Mouse (Mus musculus) heart, embryonic 13.5 days (tissue): ENCODE data around the gene Ppp3ca. TPM values are rescaled to one million over a fixed set of nuclear protein-coding genes. Genes with fewer than 3 reads are reported as not detected.

ENCODE experiments used
- ATAC-seq: fragments of 200-750 bp; cut with Nextera tagmentation; 2 replicates; pipeline ENCODE4 v1.8.0; 2017; ENCODE audit warnings: moderate TSS enrichment; ENCODE audit not compliant: insufficient number of reproducible peaks, low FRiP score, low TSS enrichment; ENCODE audit errors: extremely low read depth
- H3K27ac ChIP-seq: fragments of 300-500 bp; sonication (generic); replicated peaks from 2 replicates; pipeline ENCODE4 v1.5.1; 2015; ENCODE audit warnings: moderate library complexity, mild to moderate bottlenecking, inconsistent platforms
- H3K27me3 ChIP-seq: fragments of 300-500 bp; sonication (generic); replicated peaks from 2 replicates; pipeline ENCODE4 v1.6.1; 2015; ENCODE audit warnings: mild to moderate bottlenecking, inconsistent platforms
- H3K36me3 ChIP-seq: fragments of 300-500 bp; sonication (generic); 2 replicates; pipeline ENCODE4 v1.6.1; 2015; ENCODE audit warnings: mild to moderate bottlenecking, inconsistent platforms
- H3K4me1 ChIP-seq: fragments of 300-500 bp; sonication (generic); 2 replicates; pipeline ENCODE4 v1.6.1; 2015; ENCODE audit warnings: inconsistent platforms
- H3K4me2 ChIP-seq: fragments of 300-500 bp; sonication (generic); 2 replicates; pipeline ENCODE4 v1.6.1; 2015; ENCODE audit warnings: inconsistent platforms, mild to moderate bottlenecking, moderate library complexity
- H3K4me3 ChIP-seq: fragments of 300-500 bp; sonication (generic); 2 replicates; pipeline ENCODE4 v1.5.1; 2015; ENCODE audit warnings: moderate library complexity, mild to moderate bottlenecking, inconsistent platforms
- H3K9ac ChIP-seq: fragments of 300-500 bp; sonication (generic); 2 replicates; pipeline ENCODE4 v1.6.1; 2015; ENCODE audit warnings: inconsistent platforms, mild to moderate bottlenecking, moderate library complexity
- H3K9me3 ChIP-seq: fragments of 300-500 bp; sonication (generic); 2 replicates; pipeline ENCODE4 v1.6.1; 2016; ENCODE audit warnings: inconsistent platforms
- WGBS: fragments of 180-500 bp; shearing (Covaris S2); methylation state at CpG from one replicate; pipeline ENCODE4 v1.1.7; 2015; ENCODE audit warnings: mixed read lengths; 5-methylcytosine and 5-hydroxymethylcytosine counted together
- polyA plus RNA-seq: library from polyadenylated mRNA; unstranded; fragments of >200 nt; fragmentation: Nextera tagmentation; extraction: Ambion mirVana; gene quantifications from 2 replicates; pipeline ENCODE4 v1.2.1, GENCODE M21; 2015

Ppp3ca gene
- polyA plus RNA-seq, 1 experiment from 2014 or later: 44.2 TPM

- H3K36me3 ChIP-seq: no peaks in the 10 kb centered on the region
- peak overlapping the region; percentile 75 for H3K4me2 ChIP-seq
- H3K4me3 ChIP-seq: peak overlapping the region; percentile 93
- peaks cover 48% of the 10 kb centered on the region for H3K4me1 ChIP-seq
- peak overlapping the region; percentile 94 for H3K9ac ChIP-seq
- no peaks in the 10 kb centered on the region for H3K27me3 ChIP-seq
- ATAC-seq: no peak
- no peaks in the 10 kb centered on the region for H3K9me3 ChIP-seq
- under 1% methylated on average over 52 of the region's 52 CpGs for WGBS
- H3K27ac ChIP-seq: peak overlapping the region; percentile 96
These were observed 1.4 kb downstream of the Ppp3ca start for GRCm38 (mm10) chr3:136671161-136671939.

- H3K27ac ChIP-seq: peak overlapping the region; percentile 96; the same call in 1 of the 2 replicates
- H3K9ac ChIP-seq: peak overlapping the region; percentile 94
- 12% methylated on average over 5 of the region's 5 CpGs for WGBS
- ATAC-seq: no peak
- H3K36me3 ChIP-seq: no peaks in the 10 kb centered on the region
- H3K4me3 ChIP-seq: peak overlapping the region; percentile 93
- peaks cover 53% of the 10 kb centered on the region for H3K4me1 ChIP-seq
- no peaks in the 10 kb centered on the region for H3K27me3 ChIP-seq
- H3K4me2 ChIP-seq: peak overlapping the region; percentile 75
- H3K9me3 ChIP-seq: no peaks in the 10 kb centered on the region
These were observed 2.0 kb downstream of the Ppp3ca start for GRCm38 (mm10) chr3:136671940-136672278.

- H3K27me3 ChIP-seq: no peaks in the 10 kb centered on the region
- ATAC-seq: no peak
- no peaks in the 10 kb centered on the region for H3K36me3 ChIP-seq
- H3K27ac ChIP-seq: no peak overlapping the region
- 68% methylated on average over 3 of the region's 3 CpGs for WGBS
- peak overlapping the region; percentile 75 for H3K4me2 ChIP-seq
- H3K4me3 ChIP-seq: peak overlapping the region; percentile 93
- peaks cover 53% of the 10 kb centered on the region for H3K4me1 ChIP-seq
- H3K9ac ChIP-seq: no peak overlapping the region
- H3K9me3 ChIP-seq: no peaks in the 10 kb centered on the region
These were observed 2.9 kb downstream of the Ppp3ca start for GRCm38 (mm10) chr3:136672870-136673269.

- no peak overlapping the region for H3K4me3 ChIP-seq
- H3K4me2 ChIP-seq: peak overlapping the region; percentile 75; the same call in 1 of the 2 replicates
- H3K4me1 ChIP-seq: peaks cover 49% of the 10 kb centered on the region
- no peak overlapping the region for H3K9ac ChIP-seq
- WGBS: 54% methylated on average over 2 of the region's 2 CpGs
- H3K9me3 ChIP-seq: no peaks in the 10 kb centered on the region
- no peak overlapping the region for H3K27ac ChIP-seq
- H3K36me3 ChIP-seq: no peaks in the 10 kb centered on the region
- no peak for ATAC-seq
- H3K27me3 ChIP-seq: no peaks in the 10 kb centered on the region
These were observed 3.4 kb downstream of the Ppp3ca start for GRCm38 (mm10) chr3:136673363-136673762.

- Histone ChIP-seq H3K27me3 (no peaks in the 10 kb centered on the region), H3K9me3 (no peaks in the 10 kb centered on the region), H3K9ac (no peak overlapping the region), H3K36me3 (no peaks in the 10 kb centered on the region), H3K4me3 (no peak overlapping the region), H3K4me2 (peak overlapping the region; percentile 1; the same call in 1 of the 2 replicates), H3K27ac (no peak overlapping the region), H3K4me1 (peaks cover 51% of the 10 kb centered on the region)
- 68% methylated on average over 5 of the region's 5 CpGs for WGBS
- no peak for ATAC-seq
These were observed 4.6 kb downstream of the Ppp3ca start for GRCm38 (mm10) chr3:136674486-136674885.

DNA sequence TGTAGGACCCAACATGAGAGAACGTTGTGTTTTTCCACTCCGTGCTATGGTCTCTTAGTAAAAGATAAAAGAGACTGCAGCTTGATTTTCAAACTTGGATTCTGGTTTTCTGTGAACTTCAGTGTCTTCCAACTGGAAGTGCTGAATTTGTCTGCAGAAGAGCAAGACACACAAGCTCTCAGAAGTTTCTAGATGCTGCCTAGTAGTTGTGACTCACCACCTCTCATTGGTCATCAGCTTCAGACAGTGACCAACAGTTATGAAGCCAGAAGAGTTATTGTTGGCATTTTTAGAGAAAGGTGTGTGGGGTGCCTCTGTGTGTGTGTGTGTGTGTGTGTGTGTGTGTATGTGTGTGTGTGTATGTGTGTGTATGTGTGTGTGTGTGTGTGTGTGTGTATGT, 7.1 kb downstream of the Ppp3ca start:
- 63% methylated on average over 2 of the region's 2 CpGs for WGBS
- Histone ChIP-seq H3K27me3 (no peaks in the 10 kb centered on the region), H3K4me3 (no peak overlapping the region), H3K36me3 (no peaks in the 10 kb centered on the region), H3K4me1 (peaks cover 71% of the 10 kb centered on the region), H3K27ac (no peak overlapping the region), H3K4me2 (no peak overlapping the region), H3K9ac (no peak overlapping the region), H3K9me3 (no peaks in the 10 kb centered on the region)
- no peak for ATAC-seq

DNA sequence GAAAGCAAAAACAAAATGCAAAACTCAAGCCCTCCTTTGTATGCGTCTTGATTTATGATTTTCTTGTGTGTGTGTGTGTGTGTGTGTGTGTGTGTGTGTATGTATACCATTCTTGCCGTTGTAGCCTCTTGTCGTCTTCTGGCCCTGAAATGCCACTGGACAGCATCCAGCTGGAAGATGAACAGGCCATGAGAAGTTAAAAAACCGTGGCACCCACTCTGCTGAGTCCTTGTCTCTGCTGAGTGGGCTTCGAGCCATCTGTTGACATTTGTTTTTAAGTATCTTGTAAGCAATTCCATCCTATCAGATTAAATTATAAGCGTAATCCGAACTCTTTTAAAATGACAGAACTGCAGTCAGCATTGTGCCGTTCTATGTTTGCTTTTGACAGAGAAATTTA, 8.5 kb downstream of the Ppp3ca start:
- no peak overlapping the region for H3K9ac ChIP-seq
- H3K36me3 ChIP-seq: no peaks in the 10 kb centered on the region
- no peak for ATAC-seq
- H3K4me1 ChIP-seq: peaks cover 64% of the 10 kb centered on the region
- 58% methylated on average over 8 of the region's 8 CpGs for WGBS
- no peak overlapping the region for H3K27ac ChIP-seq
- H3K27me3 ChIP-seq: no peaks in the 10 kb centered on the region
- no peak overlapping the region for H3K4me3 ChIP-seq
- H3K4me2 ChIP-seq: no peak overlapping the region
- H3K9me3 ChIP-seq: no peaks in the 10 kb centered on the region

GRCm38 (mm10) chr3:136679903-136680491, 10.1 kb downstream of the Ppp3ca start:
- WGBS: 73% methylated on average over 6 of the region's 6 CpGs
- no peak overlapping the region for H3K9ac ChIP-seq
- no peak overlapping the region for H3K4me2 ChIP-seq
- ATAC-seq: no peak
- H3K36me3 ChIP-seq: no peaks in the 10 kb centered on the region
- no peaks in the 10 kb centered on the region for H3K27me3 ChIP-seq
- H3K27ac ChIP-seq: no peak overlapping the region
- no peak overlapping the region for H3K4me3 ChIP-seq
- H3K9me3 ChIP-seq: no peaks in the 10 kb centered on the region
- peaks cover 68% of the 10 kb centered on the region for H3K4me1 ChIP-seq

GRCm38 (mm10) chr3:136682242-136682641, 12.3 kb downstream of the Ppp3ca start:
- Histone ChIP-seq H3K9me3 (no peaks in the 10 kb centered on the region), H3K9ac (no peak overlapping the region), H3K36me3 (no peaks in the 10 kb centered on the region), H3K27ac (no peak overlapping the region), H3K4me1 (peaks cover 58% of the 10 kb centered on the region), H3K4me2 (no peak overlapping the region), H3K4me3 (no peak overlapping the region), H3K27me3 (no peaks in the 10 kb centered on the region)
- ATAC-seq: no peak
- WGBS: 81% methylated on average over 8 of the region's 8 CpGs

DNA sequence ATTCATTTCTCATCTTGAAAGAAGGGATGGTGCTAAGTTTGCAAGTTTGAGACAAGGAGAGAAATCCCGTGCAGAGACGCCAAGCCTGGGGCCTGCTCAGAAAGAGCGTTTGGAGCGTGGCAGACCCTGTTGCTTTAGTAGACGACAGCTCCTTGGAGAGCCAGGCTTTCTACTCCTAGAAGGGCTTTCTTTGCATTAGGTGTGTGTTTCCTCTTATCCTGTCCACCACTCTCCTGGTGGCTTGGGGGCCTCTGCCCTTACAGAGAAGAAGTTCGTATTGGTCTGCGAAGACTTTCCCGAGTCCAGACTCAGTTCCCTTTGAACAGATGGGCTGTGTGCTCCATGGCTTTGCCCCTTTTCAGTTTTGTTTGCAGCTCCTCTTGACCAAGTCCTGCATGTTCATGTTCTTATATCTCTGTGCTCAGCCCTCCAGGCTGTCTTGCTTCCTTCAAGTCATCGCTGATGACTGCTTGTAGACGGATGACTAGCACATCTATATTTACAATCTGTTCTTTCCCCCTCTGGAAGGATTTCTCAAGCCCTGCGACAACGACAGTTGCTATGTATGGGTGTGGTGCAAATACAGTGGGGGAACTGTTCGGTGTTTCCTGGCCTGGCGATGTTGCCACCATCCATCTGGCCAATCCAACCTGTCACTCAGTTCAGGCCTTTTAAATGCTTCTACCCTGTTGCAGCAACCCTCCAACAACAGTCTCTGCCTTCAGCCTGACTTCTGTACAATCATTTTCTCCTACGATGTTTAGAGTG, 14.5 kb downstream of the Ppp3ca start:
- no peak overlapping the region for H3K4me2 ChIP-seq
- ATAC-seq: no peak
- no peaks in the 10 kb centered on the region for H3K36me3 ChIP-seq
- 60% methylated on average over 15 of the region's 15 CpGs for WGBS
- H3K27ac ChIP-seq: no peak overlapping the region
- no peak overlapping the region for H3K4me3 ChIP-seq
- peaks cover 52% of the 10 kb centered on the region for H3K4me1 ChIP-seq
- H3K9me3 ChIP-seq: no peaks in the 10 kb centered on the region
- no peak overlapping the region for H3K9ac ChIP-seq
- H3K27me3 ChIP-seq: no peaks in the 10 kb centered on the region

DNA sequence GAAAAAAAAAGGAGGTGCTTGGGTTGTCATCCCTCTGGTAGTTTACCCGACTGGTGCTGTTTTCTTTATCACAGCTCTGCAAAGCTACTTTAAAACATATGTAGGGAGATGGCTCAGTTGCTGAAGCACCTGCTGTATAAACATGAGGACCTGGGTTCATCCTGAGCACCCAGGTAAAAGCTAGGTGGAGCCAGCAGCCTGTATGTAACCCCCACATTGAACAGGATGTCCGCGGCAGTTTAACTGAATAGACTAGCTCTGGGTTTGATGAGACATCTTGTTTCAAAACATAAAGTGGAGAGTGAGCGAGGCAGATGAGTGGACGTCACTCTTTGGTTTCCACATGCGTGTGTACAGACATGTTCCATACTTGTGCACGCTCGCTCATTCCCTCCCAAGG, 16.5 kb downstream of the Ppp3ca start:
- Histone ChIP-seq H3K4me2 (no peak overlapping the region), H3K4me3 (no peak overlapping the region), H3K36me3 (no peaks in the 10 kb centered on the region), H3K4me1 (peaks cover 49% of the 10 kb centered on the region), H3K9me3 (no peaks in the 10 kb centered on the region), H3K27me3 (no peaks in the 10 kb centered on the region), H3K27ac (no peak overlapping the region), H3K9ac (no peak overlapping the region)
- 85% methylated on average over 8 of the region's 8 CpGs for WGBS
- ATAC-seq: no peak
